Mouse (Mus musculus): Measurements from ENCODE around the gene Fam221b.

DNA sequence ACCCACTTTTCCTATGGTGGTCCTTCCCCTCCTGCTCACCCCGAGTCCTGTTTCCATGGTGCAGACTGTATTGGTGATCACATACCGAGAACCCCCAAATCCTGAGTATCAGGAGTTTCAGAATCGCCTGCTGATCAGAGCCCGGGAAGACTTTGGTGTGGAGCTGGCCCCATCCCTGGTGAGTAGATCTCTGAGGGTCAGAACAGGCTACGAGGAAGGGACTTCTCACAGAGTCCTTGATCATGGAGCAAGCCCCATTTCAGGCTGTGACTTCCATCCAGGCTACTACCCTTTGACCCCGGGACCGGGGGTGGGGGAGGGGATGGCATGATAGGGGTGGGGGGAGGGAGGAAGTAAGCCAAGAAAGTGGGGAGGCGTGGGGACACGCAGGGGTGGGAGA is 28.9 kb downstream of the Fam221b start:
- TF ChIP-seq CHD2 (IDR thresholded peaks at IDR 0.05; ENCODE audit: low read depth, low read length) (no peak), ZC3H11A (IDR thresholded peaks at IDR 0.05; ENCODE audit: borderline replicate concordance, low read depth, low read length) (no peak), MAFK (IDR thresholded peaks at IDR 0.05; ENCODE audit: insufficient read depth, low read depth, low read length) (no peak)
